Mouse (Mus musculus): ENCODE measurements around the gene Pde10a. TPM values are rescaled to one million over a fixed set of nuclear protein-coding genes. Genes with fewer than 3 reads are reported as not detected.
A peak's percentile ranks its signal among the peaks of the same experiment; 100 is the strongest.

The Pde10a gene
- polyA plus RNA-seq, 1 experiment from 2014 or later = 2.5 TPM

GRCm38 (mm10) chr17:8872611-8873010 is 347.4 kb downstream of the Pde10a start:
- ATAC-seq (ENCODE audit: insufficient number of reproducible peaks, insufficient read depth, low FRiP score, low read depth) = no peak
- H3K36me3 ChIP-seq (ENCODE audit: control insufficient read depth, insufficient read depth, low read length) = no peaks in the 10 kb centered on the region
- no peak overlapping the region for H3K27ac ChIP-seq (replicated peaks in 1 of 2; ENCODE audit: control insufficient read depth in 1 of 2, insufficient read depth in 1 of 2, low read depth in 2 of 2, low read length in 2 of 2)
- H3K4me3 ChIP-seq (ENCODE audit: control insufficient read depth in 1 of 2, insufficient read depth in 1 of 2, low read depth in 1 of 2, low read length in 2 of 2) = no peak overlapping the region
- H3K9me3 ChIP-seq (ENCODE audit: control insufficient read depth, low read length) = no peaks in the 10 kb centered on the region
- H3K4me2 ChIP-seq (ENCODE audit: low read length) = peak overlapping the region; percentile 49
- H3K27me3 ChIP-seq (ENCODE audit: control insufficient read depth, insufficient read depth, low read length) = no peaks in the 10 kb centered on the region
- 59% methylated on average over 8 of the region's 8 CpGs for WGBS
- peaks cover 10 to 14% of the 10 kb centered on the region in 2 experiments for H3K4me1 ChIP-seq (ENCODE audit: control insufficient read depth in 2 of 2, insufficient read depth in 2 of 2, low read length in 2 of 2)
- H3K9ac ChIP-seq (ENCODE audit: low read length) = no peak overlapping the region

GRCm38 (mm10) chr17:8878056-8878455 is 352.9 kb downstream of the Pde10a start:
- no peak for ATAC-seq (ENCODE audit: insufficient number of reproducible peaks, insufficient read depth, low FRiP score, low read depth)
- H3K27ac ChIP-seq (replicated peaks in 1 of 2; ENCODE audit: control insufficient read depth in 1 of 2, insufficient read depth in 1 of 2, low read depth in 2 of 2, low read length in 2 of 2) = no peak overlapping the region
- no peaks in the 10 kb centered on the region for H3K36me3 ChIP-seq (ENCODE audit: control insufficient read depth, insufficient read depth, low read length)
- no peaks in the 10 kb centered on the region for H3K4me1 ChIP-seq (ENCODE audit: control insufficient read depth in 2 of 2, insufficient read depth in 2 of 2, low read length in 2 of 2)
- H3K4me2 ChIP-seq (ENCODE audit: low read length) = no peak overlapping the region
- no peak overlapping the region for H3K9ac ChIP-seq (ENCODE audit: low read length)
- no peaks in the 10 kb centered on the region for H3K9me3 ChIP-seq (ENCODE audit: control insufficient read depth, low read length)
- no peaks in the 10 kb centered on the region; the same call in 1 of the 2 replicates for H3K27me3 ChIP-seq (ENCODE audit: control insufficient read depth, insufficient read depth, low read length)
- H3K4me3 ChIP-seq (ENCODE audit: control insufficient read depth in 1 of 2, insufficient read depth in 1 of 2, low read depth in 1 of 2, low read length in 2 of 2) = no peak overlapping the region
- 46% methylated on average over 1 of the region's 1 CpGs for WGBS

- Histone ChIP-seq H3K4me1 (ENCODE audit: control insufficient read depth in 2 of 2, insufficient read depth in 2 of 2, low read length in 2 of 2) (no peaks in the 10 kb centered on the region), H3K27ac (replicated peaks in 1 of 2; ENCODE audit: control insufficient read depth in 1 of 2, insufficient read depth in 1 of 2, low read depth in 2 of 2, low read length in 2 of 2) (no peak overlapping the region), H3K4me3 (ENCODE audit: control insufficient read depth in 1 of 2, insufficient read depth in 1 of 2, low read depth in 1 of 2, low read length in 2 of 2) (no peak overlapping the region), H3K9me3 (ENCODE audit: control insufficient read depth, low read length) (no peaks in the 10 kb centered on the region), H3K4me2 (ENCODE audit: low read length) (no peak overlapping the region), H3K9ac (ENCODE audit: low read length) (no peak overlapping the region), H3K36me3 (ENCODE audit: control insufficient read depth, insufficient read depth, low read length) (no peaks in the 10 kb centered on the region), H3K27me3 (ENCODE audit: control insufficient read depth, insufficient read depth, low read length) (no peaks in the 10 kb centered on the region; the same call in 1 of the 2 replicates)
- 84% methylated on average over 6 of the region's 6 CpGs for WGBS
- no peak for ATAC-seq (ENCODE audit: insufficient number of reproducible peaks, insufficient read depth, low FRiP score, low read depth)
Observed at GRCm38 (mm10) chr17:8881711-8882110, 356.5 kb downstream of the Pde10a start.

DNA sequence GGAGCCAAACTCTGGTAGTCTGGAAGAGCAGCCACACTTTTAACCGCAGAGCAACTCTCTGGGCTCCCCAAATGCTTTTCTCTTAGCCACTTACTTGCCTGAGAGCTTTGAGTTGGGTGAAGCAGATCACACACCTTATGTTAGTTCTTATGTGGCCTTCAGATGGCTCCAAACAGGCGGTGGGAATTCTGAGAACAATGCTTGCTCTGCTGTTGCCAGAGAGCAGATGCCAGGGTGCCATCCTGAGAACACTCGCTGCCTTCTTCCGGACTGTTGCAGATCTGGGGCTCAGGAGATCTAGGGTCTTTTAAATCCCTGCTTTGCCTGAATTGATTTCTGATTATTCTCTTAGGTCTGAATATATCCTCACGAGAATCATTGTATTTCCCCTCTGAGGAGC is 359.5 kb downstream of the Pde10a start:
- H3K9me3 ChIP-seq (ENCODE audit: control insufficient read depth, low read length) = no peaks in the 10 kb centered on the region

DNA sequence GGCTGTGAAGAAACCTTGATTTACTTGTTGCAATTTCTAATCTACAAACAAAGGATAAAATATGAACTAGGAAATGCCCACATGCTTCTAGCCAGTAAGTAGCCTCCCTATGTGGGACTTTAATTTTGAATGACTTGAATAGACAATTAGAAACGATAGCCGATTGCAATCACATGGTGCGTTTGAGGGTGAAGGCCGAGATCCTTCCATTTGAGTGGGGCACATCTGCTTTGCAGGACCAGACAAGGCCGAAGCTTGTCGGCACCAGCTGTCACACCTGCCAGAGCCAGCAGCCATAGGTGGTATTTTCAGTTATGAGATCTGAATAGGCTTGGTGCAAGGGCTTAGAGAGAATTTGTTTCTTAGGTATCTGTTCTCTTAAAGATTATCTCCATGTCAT is 360.7 kb downstream of the Pde10a start:
- 87% methylated on average over 6 of the region's 6 CpGs for WGBS
- H3K9me3 ChIP-seq (ENCODE audit: control insufficient read depth, low read length) = no peaks in the 10 kb centered on the region
- no peak overlapping the region for H3K4me2 ChIP-seq (ENCODE audit: low read length)
- peaks cover 3 to 6% of the 10 kb centered on the region in 2 experiments; a peak in 3 of 4 replicates for H3K4me1 ChIP-seq (ENCODE audit: control insufficient read depth in 2 of 2, insufficient read depth in 2 of 2, low read length in 2 of 2)
- ATAC-seq (ENCODE audit: insufficient number of reproducible peaks, insufficient read depth, low FRiP score, low read depth) = no peak
- no peak overlapping the region for H3K27ac ChIP-seq (replicated peaks in 1 of 2; ENCODE audit: control insufficient read depth in 1 of 2, insufficient read depth in 1 of 2, low read depth in 2 of 2, low read length in 2 of 2)
- H3K36me3 ChIP-seq (ENCODE audit: control insufficient read depth, insufficient read depth, low read length) = no peaks in the 10 kb centered on the region
- no peaks in the 10 kb centered on the region for H3K27me3 ChIP-seq (ENCODE audit: control insufficient read depth, insufficient read depth, low read length)
- no peak overlapping the region for H3K4me3 ChIP-seq (ENCODE audit: control insufficient read depth in 1 of 2, insufficient read depth in 1 of 2, low read depth in 1 of 2, low read length in 2 of 2)
- H3K9ac ChIP-seq (ENCODE audit: low read length) = no peak overlapping the region

More for the DNA sequence above, 359.5 kb downstream of the Pde10a start:
- no peak for ATAC-seq (ENCODE audit: insufficient number of reproducible peaks, insufficient read depth, low FRiP score, low read depth)
- Histone ChIP-seq H3K27me3 (ENCODE audit: control insufficient read depth, insufficient read depth, low read length) (no peaks in the 10 kb centered on the region; the same call in 1 of the 2 replicates), H3K9ac (ENCODE audit: low read length) (no peak overlapping the region), H3K4me3 (ENCODE audit: control insufficient read depth in 1 of 2, insufficient read depth in 1 of 2, low read depth in 1 of 2, low read length in 2 of 2) (no peak overlapping the region), H3K4me2 (ENCODE audit: low read length) (no peak overlapping the region), H3K27ac (replicated peaks in 1 of 2; ENCODE audit: control insufficient read depth in 1 of 2, insufficient read depth in 1 of 2, low read depth in 2 of 2, low read length in 2 of 2) (no peak overlapping the region), H3K36me3 (ENCODE audit: control insufficient read depth, insufficient read depth, low read length) (no peaks in the 10 kb centered on the region), H3K4me1 (ENCODE audit: control insufficient read depth in 2 of 2, insufficient read depth in 2 of 2, low read length in 2 of 2) (peaks cover 3 to 6% of the 10 kb centered on the region in 2 experiments; a peak in 3 of 4 replicates)
- WGBS = 81% methylated on average over 5 of the region's 5 CpGs

DNA sequence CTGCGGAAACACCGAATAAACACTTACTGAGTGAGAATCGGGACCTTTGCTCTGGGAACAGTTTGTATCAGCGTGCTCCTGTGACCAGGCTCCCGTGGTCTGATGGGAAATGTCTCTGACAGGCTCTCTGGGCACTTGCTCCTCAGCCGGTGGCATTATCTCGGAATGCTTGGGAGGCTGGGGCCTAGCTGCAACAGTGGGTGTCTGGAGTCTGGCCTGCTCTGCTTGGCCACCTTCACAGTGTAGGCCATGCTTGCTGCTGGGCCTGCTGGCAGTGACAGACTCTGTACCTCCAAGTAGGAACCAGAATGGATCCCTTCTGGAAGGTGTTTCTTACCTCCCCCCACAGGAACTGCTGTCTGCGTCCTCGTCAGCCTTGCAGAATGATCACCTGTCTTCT is 362.9 kb downstream of the Pde10a start:
- no peak for ATAC-seq (ENCODE audit: insufficient number of reproducible peaks, insufficient read depth, low FRiP score, low read depth)
- H3K27ac ChIP-seq (replicated peaks in 1 of 2; ENCODE audit: control insufficient read depth in 1 of 2, insufficient read depth in 1 of 2, low read depth in 2 of 2, low read length in 2 of 2) = peak overlapping the region in 1 of 2 experiments; percentile 12; a peak in 1 of 4 replicates

GRCm38 (mm10) chr17:8888639-8889038 is 363.5 kb downstream of the Pde10a start:
- 0 out of 2 replicates have a peak, but pooled peaks cover 4% of the 10 kb centered on the region for H3K27me3 ChIP-seq (ENCODE audit: control insufficient read depth, insufficient read depth, low read length)
- no peaks in the 10 kb centered on the region for H3K36me3 ChIP-seq (ENCODE audit: control insufficient read depth, insufficient read depth, low read length)
- peaks cover 3 to 6% of the 10 kb centered on the region in 2 experiments; a peak in 3 of 4 replicates for H3K4me1 ChIP-seq (ENCODE audit: control insufficient read depth in 2 of 2, insufficient read depth in 2 of 2, low read length in 2 of 2)
- ATAC-seq (ENCODE audit: insufficient number of reproducible peaks, insufficient read depth, low FRiP score, low read depth) = no peak
- H3K4me2 ChIP-seq (ENCODE audit: low read length) = no peak overlapping the region
- no peaks in the 10 kb centered on the region for H3K9me3 ChIP-seq (ENCODE audit: control insufficient read depth, low read length)
- no peak overlapping the region for H3K27ac ChIP-seq (replicated peaks in 1 of 2; ENCODE audit: control insufficient read depth in 1 of 2, insufficient read depth in 1 of 2, low read depth in 2 of 2, low read length in 2 of 2)
- H3K4me3 ChIP-seq (ENCODE audit: control insufficient read depth in 1 of 2, insufficient read depth in 1 of 2, low read depth in 1 of 2, low read length in 2 of 2) = no peak overlapping the region
- 89% methylated on average over 5 of the region's 5 CpGs for whole genome bisulfite sequencing
- H3K9ac ChIP-seq (ENCODE audit: low read length) = no peak overlapping the region

More for the DNA sequence above, 362.9 kb downstream of the Pde10a start:
- Histone ChIP-seq H3K27me3 (ENCODE audit: control insufficient read depth, insufficient read depth, low read length) (0 out of 2 replicates have a peak, but pooled peaks cover 4% of the 10 kb centered on the region), H3K9me3 (ENCODE audit: control insufficient read depth, low read length) (no peaks in the 10 kb centered on the region), H3K9ac (ENCODE audit: low read length) (no peak overlapping the region), H3K4me3 (ENCODE audit: control insufficient read depth in 1 of 2, insufficient read depth in 1 of 2, low read depth in 1 of 2, low read length in 2 of 2) (no peak overlapping the region), H3K4me2 (ENCODE audit: low read length) (no peak overlapping the region), H3K4me1 (ENCODE audit: control insufficient read depth in 2 of 2, insufficient read depth in 2 of 2, low read length in 2 of 2) (peaks cover 3 to 6% of the 10 kb centered on the region in 2 experiments; a peak in 3 of 4 replicates), H3K36me3 (ENCODE audit: control insufficient read depth, insufficient read depth, low read length) (no peaks in the 10 kb centered on the region)
- 46% methylated on average over 9 of the region's 9 CpGs for WGBS
